Mouse (Mus musculus) MEL (cell line): ENCODE measurements at regions not wholly inside any gene's neighbourhood (a gene's known extent, or its start where the extent isn't known, plus 50 kb on each side); places are given as distances from the start of the nearest gene placed in this dataset.

Experiments used
- EP300 ChIP-seq, 2 experiments: IDR thresholded peaks; 2 replicates each; pipeline ENCODE4 v1.6.1; 2011; ENCODE audit warnings: improper control_type of control experiment in 2 of 2, low read length in 2 of 2, low read depth in 1 of 2, mild to moderate bottlenecking in 1 of 2
- JUND ChIP-seq: IDR thresholded peaks from 2 replicates; pipeline ENCODE4 v1.6.1; 2011; ENCODE audit warnings: low read depth, mild to moderate bottlenecking, improper control_type of control experiment, low read length
- MAX ChIP-seq: IDR thresholded peaks from 2 replicates; pipeline ENCODE4 v1.6.1; 2011; ENCODE audit warnings: low read length, improper control_type of control experiment
- MEF2A ChIP-seq: IDR thresholded peaks from 2 replicates; pipeline ENCODE4 v1.6.1; 2014; ENCODE audit warnings: low read depth, mild to moderate bottlenecking, inconsistent platforms, low read length, improper control_type of control experiment; ENCODE audit not compliant: poor library complexity, insufficient replicate concordance, severe bottlenecking; ENCODE audit errors: extremely low read depth
- MYC ChIP-seq: IDR thresholded peaks from 2 replicates; pipeline ENCODE4 v1.6.1; 2011; ENCODE audit warnings: low read depth, mild to moderate bottlenecking, low read length, improper control_type of control experiment, moderate library complexity
- POLR2AphosphoS5 ChIP-seq: IDR thresholded peaks from 2 replicates; pipeline ENCODE4 v1.6.1; 2012; ENCODE audit warnings: low read depth, borderline replicate concordance, mild to moderate bottlenecking, inconsistent platforms, low read length, moderate library complexity, mixed read lengths
- RAD21 ChIP-seq: IDR thresholded peaks from 2 replicates; pipeline ENCODE4 v1.6.1; 2011; ENCODE audit warnings: mild to moderate bottlenecking, low read depth, low read length, improper control_type of control experiment
- TBP ChIP-seq: IDR thresholded peaks from 2 replicates; pipeline ENCODE4 v1.8.0; 2011; ENCODE audit warnings: low read depth, low read length, improper control_type of control experiment
- TCF12 ChIP-seq: IDR thresholded peaks from 2 replicates; pipeline ENCODE4 v1.6.1; 2014; ENCODE audit warnings: low read depth, mild to moderate bottlenecking, inconsistent platforms, low read length, improper control_type of control experiment, moderate library complexity

DNA sequence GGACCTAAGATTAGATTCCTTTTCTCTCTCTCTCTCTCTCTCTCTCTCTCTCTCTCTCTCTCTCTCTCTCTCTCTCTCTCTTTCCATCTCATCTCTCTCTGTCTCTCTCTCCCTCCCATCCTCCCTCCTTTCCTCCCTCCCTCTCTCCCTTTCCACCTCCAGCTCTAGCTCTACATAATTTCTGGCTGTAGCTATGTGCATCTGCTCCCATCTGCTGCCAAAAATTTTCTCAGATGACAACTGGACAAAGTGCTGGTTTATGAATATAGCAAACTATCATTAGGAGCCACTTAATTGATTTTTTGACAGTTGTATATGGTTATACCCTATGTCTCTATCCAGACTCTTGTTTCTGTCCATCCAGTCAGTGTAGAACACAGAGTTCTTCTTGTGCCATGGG, 237.1 kb downstream of the Tpbg start:
- TF ChIP-seq JUND, result no peak
- TF ChIP-seq RAD21, result no peak
- no peak for TF ChIP-seq EP300 (IDR thresholded peaks at IDR 0.05; ENCODE audit: low read depth in 1 of 2, low read length in 2 of 2)
- TF ChIP-seq MYC, result no peak
- TF ChIP-seq MAX, result no peak
- TF ChIP-seq MEF2A, result no peak
- no peak for TF ChIP-seq TBP
- no peak for TF ChIP-seq POLR2AphosphoS5
- TF ChIP-seq TCF12, result no peak
